Mouse (Mus musculus): Measurements from ENCODE around the gene Tnrc6a.

DNA sequence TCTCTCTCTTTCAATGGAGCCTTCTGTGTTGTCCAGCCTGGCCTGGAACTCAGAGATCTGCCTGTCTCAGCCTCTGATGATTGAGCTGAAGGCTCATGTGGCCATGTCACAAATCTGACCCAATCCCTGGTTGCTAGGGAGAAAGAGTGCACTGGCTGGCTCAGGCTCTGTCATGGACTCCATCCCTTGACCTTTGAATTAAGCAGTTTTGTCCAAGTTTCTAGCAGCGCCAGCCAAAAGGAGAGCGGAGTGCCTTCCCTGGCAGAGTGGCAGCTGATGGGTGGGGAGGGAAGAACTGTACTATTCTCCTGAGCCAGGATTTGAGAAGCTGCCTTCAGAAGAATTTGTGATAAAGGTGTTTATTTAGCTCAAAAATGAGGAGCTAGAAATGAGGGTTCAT is 17.4 kb upstream of the Tnrc6a start:
- TF ChIP-seq CTCF (IDR thresholded peaks at IDR 0.05; ENCODE audit: borderline replicate concordance, extremely low read depth, insufficient read depth, insufficient read length) (no peak), POLR2A (IDR thresholded peaks at IDR 0.05; ENCODE audit: borderline replicate concordance, extremely low read depth, insufficient read depth, insufficient read length, poor library complexity, severe bottlenecking) (no peak)

Data from brain, embryonic 14.5 days (tissue).